Mouse (Mus musculus) cerebellum, postnatal 36 days (tissue): ENCODE results near the gene Galnt4.
"Not testable (repeated sequence)": the region's sequence is repeated elsewhere in the genome, so short reads cannot be mapped to it uniquely, and the experiment has no call there.

Source experiments
- DNase-seq, 2 experiments: peaks; one replicate each; pipeline ENCODE4 v3.0.0; 2021 to 2022; ENCODE audit warnings: mixed read lengths in 2 of 2

Gene Galnt4

DNA sequence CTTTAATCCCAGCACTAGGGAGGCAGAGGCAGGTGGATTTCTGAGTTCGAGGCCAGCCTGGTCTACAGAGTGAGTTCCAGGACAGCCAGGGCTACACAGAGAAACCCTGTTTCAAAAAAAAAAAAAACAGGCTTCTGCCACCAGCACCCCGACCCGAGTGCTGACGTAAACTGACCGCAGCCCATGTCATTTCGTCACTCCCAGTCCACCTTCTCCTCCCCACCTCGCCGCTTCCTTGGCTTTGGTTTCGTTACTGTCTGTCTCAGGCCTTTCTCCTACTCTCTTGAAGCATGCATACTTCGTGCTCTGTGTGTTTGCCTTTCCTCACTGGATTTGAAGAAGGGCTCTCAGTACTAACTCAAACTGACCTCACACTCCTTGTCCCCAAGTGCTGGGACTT, 49.7 kb downstream of the Galnt4 start:
- DNase-seq, result not testable (repeated sequence)

DNA sequence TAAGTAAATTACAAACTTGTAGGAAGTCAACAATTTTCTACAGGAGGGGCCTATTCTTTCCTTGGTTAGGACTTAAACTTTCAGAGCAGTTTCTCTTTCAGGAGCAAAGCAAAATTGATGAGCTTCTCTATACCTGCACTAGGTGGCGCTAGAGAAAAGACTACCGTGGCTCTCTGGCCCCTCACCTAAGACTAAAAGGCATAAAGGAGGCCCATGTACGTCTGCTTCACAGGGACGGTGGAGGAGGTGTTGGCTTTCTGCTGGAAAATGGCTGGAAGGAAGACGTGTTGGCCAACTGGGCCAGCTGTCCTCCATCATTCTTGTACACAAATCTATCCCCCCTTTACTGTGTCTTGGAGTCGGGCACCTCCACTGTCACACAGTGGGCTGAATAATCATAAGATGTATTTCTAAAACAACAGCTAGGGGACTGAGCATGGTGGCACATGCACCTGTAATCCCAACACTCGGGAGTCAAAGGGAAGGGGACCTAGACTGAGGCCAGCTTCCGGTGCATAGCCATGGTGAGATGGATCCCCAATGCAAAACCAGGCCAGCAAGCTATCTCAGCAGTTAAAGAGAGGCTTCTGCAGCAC, 54.1 kb downstream of the Galnt4 start:
- DNase-seq, result peak; percentile 11 to 34
